In the genomic region with DNA sequence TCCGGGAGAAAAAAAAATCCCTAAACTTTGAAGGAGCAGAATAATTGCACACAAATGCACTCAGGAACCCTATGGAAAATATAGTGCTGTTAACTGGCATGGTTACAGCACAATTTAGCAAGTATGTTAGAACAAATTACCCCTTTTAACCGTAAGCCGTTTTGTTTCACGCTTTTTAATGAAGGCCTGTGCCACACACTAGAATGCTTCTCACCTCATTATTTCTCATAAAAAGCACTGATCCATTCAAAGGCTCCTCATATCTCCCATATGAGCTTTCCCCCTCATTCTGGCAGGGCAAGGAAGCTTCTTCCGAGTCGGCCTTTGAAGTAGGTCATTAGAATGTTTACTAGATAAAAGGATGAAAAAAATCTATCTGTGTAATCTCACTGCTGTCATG, we compare ENCODE assay signal across 28 mouse cellular contexts.
DNase-seq lines count a peak whose midpoint lies in the region; ATAC-seq lines count a peak whose summit lies in the region.
"Had no signal": no experiment of that assay in that cellular context is flagged by ENCODE, and none has a peak within 500 bp of the region (broad histone marks: within the 10 kb centered on the region; RNA-seq: fewer than 3 reads in every experiment).

No protein-coding gene starts in this region.

- no peak overlapping the region for H3K9ac ChIP-seq in forebrain, embryonic 14.5 days (ENCODE audit: low read length)
- no peak overlapping the region for H3K9ac ChIP-seq in forebrain, embryonic 15.5 days (replicated peaks)
- H3K9ac ChIP-seq in lung, embryonic 16.5 days (ENCODE audit: low read length): no peak overlapping the region
- H3K9ac ChIP-seq in limb, embryonic 12.5 days (replicated peaks): no peak overlapping the region
- H3K9ac ChIP-seq: embryonic facial prominence, embryonic 13.5 days; heart, embryonic 13.5 days; hindbrain, embryonic 14.5 days had no signal

- no peak overlapping the region for H3K4me3 ChIP-seq in forebrain, embryonic 14.5 days (ENCODE audit: low read depth, low read length)
- H3K4me3 ChIP-seq in forebrain, embryonic 15.5 days: no peak overlapping the region
- no peak overlapping the region for H3K4me3 ChIP-seq in lung, embryonic 16.5 days (ENCODE audit: low read length)
- H3K4me3 ChIP-seq in limb, embryonic 12.5 days (replicated peaks): no peak overlapping the region
- H3K4me3 ChIP-seq: embryonic facial prominence, embryonic 10.5 days; embryonic facial prominence, embryonic 13.5 days; erythroblast, embryonic 14.5 days; heart, adult 2 months; heart, embryonic 10.5 days; heart, embryonic 13.5 days had no signal

- no peaks in the 10 kb centered on the region for H3K27me3 ChIP-seq in forebrain, embryonic 14.5 days (replicated peaks; ENCODE audit: control insufficient read depth, insufficient read depth, low read length)
- no peaks in the 10 kb centered on the region for H3K27me3 ChIP-seq in forebrain, embryonic 15.5 days
- no peaks in the 10 kb centered on the region for H3K27me3 ChIP-seq in lung, embryonic 16.5 days (ENCODE audit: control insufficient read depth, insufficient read depth, low read depth, low read length)
- H3K27me3 ChIP-seq in limb, embryonic 12.5 days: no peaks in the 10 kb centered on the region
- H3K27me3 ChIP-seq: embryonic facial prominence, embryonic 13.5 days; heart, embryonic 13.5 days had no signal

- DNase-seq in forebrain, embryonic 14.5 days (ENCODE audit: low spot score): peak; percentile 39
- DNase-seq in lung, postnatal 25 days (ENCODE audit: low spot score): no peak
- DNase-seq in retina, postnatal 1 day: peak; percentile 50
- no peak for DNase-seq in thymus, postnatal 4 days
- no peak for DNase-seq in urinary bladder, postnatal 14 days (ENCODE audit: low spot score)
- DNase-seq: adrenal gland, adult 2 months; adrenal gland, postnatal 14 days; cerebellum, adult 11-12 months; cerebellum, adult 8-10 months; cerebellum, postnatal 10 days; cerebellum, postnatal 36 days; embryo, embryonic 11 days; gastrocnemius, postnatal 25 days; heart, adult 2 months; heart, postnatal 14 days; heart, postnatal 4 days had no signal

- H3K4me1 ChIP-seq in forebrain, embryonic 14.5 days (ENCODE audit: control insufficient read depth, insufficient read depth, low read length): no peaks in the 10 kb centered on the region
- H3K4me1 ChIP-seq in forebrain, embryonic 15.5 days: no peaks in the 10 kb centered on the region
- 0 out of 2 replicates have a peak, but pooled peaks cover 2% of the 10 kb centered on the region for H3K4me1 ChIP-seq in lung, embryonic 16.5 days (replicated peaks; ENCODE audit: control insufficient read depth, insufficient read depth, low read length)
- peaks cover 10% of the 10 kb centered on the region; the same call in 1 of the 2 replicates for H3K4me1 ChIP-seq in limb, embryonic 12.5 days (replicated peaks)
- H3K4me1 ChIP-seq: embryonic facial prominence, embryonic 10.5 days; embryonic facial prominence, embryonic 13.5 days; heart, embryonic 10.5 days; heart, embryonic 13.5 days had no signal

- H3K36me3 ChIP-seq in forebrain, embryonic 14.5 days (ENCODE audit: control insufficient read depth, insufficient read depth, low read length): no peaks in the 10 kb centered on the region
- no peaks in the 10 kb centered on the region for H3K36me3 ChIP-seq in forebrain, embryonic 15.5 days
- H3K36me3 ChIP-seq in lung, embryonic 16.5 days (ENCODE audit: control insufficient read depth, insufficient read depth, low read length): no peaks in the 10 kb centered on the region
- no peaks in the 10 kb centered on the region for H3K36me3 ChIP-seq in limb, embryonic 12.5 days
- H3K36me3 ChIP-seq: embryonic facial prominence, embryonic 10.5 days; embryonic facial prominence, embryonic 13.5 days; heart, embryonic 10.5 days; heart, embryonic 13.5 days had no signal

- no peaks in the 10 kb centered on the region for H3K9me3 ChIP-seq in forebrain, embryonic 14.5 days (replicated peaks; ENCODE audit: control insufficient read depth, low read length)
- H3K9me3 ChIP-seq in forebrain, embryonic 15.5 days: no peaks in the 10 kb centered on the region
- H3K9me3 ChIP-seq in lung, embryonic 16.5 days (ENCODE audit: control insufficient read depth, low read length): no peaks in the 10 kb centered on the region
- H3K9me3 ChIP-seq in limb, embryonic 12.5 days: no peaks in the 10 kb centered on the region
- H3K9me3 ChIP-seq: embryonic facial prominence, embryonic 10.5 days; embryonic facial prominence, embryonic 13.5 days; heart, embryonic 10.5 days; heart, embryonic 13.5 days had no signal

- no peak overlapping the region for H3K27ac ChIP-seq in forebrain, embryonic 14.5 days (ENCODE audit: low read depth, low read length)
- H3K27ac ChIP-seq in forebrain, embryonic 15.5 days (replicated peaks): no peak overlapping the region
- peak overlapping the region; percentile 8; the same call in 1 of the 2 replicates for H3K27ac ChIP-seq in lung, embryonic 16.5 days (ENCODE audit: low read length)
- H3K27ac ChIP-seq in limb, embryonic 12.5 days: 0 out of 2 replicates have a peak overlapping the region, but pooled peaks have one; percentile 1
- H3K27ac ChIP-seq: embryonic facial prominence, embryonic 10.5 days; embryonic facial prominence, embryonic 13.5 days; heart, adult 2 months; heart, embryonic 10.5 days; heart, embryonic 13.5 days; hindbrain, embryonic 14.5 days; hindbrain, postnatal 0 days had no signal

- no peak overlapping the region for H3K4me2 ChIP-seq in forebrain, embryonic 14.5 days (ENCODE audit: low read length)
- no peak overlapping the region for H3K4me2 ChIP-seq in forebrain, embryonic 15.5 days (replicated peaks)
- no peak overlapping the region for H3K4me2 ChIP-seq in lung, embryonic 16.5 days (ENCODE audit: low read depth, low read length)
- H3K4me2 ChIP-seq in limb, embryonic 12.5 days: no peak overlapping the region
- H3K4me2 ChIP-seq: embryonic facial prominence, embryonic 13.5 days; heart, embryonic 13.5 days; hindbrain, embryonic 14.5 days had no signal

- WGBS in forebrain, embryonic 14.5 days: 27% methylated on average over 6 of the region's 6 CpGs
- 28% methylated on average over 6 of the region's 6 CpGs for WGBS in forebrain, embryonic 15.5 days
- 38% methylated on average over 6 of the region's 6 CpGs for whole genome bisulfite sequencing in lung, embryonic 16.5 days
- WGBS in limb, embryonic 12.5 days: 13% methylated on average over 6 of the region's 6 CpGs

- ATAC-seq in forebrain, embryonic 14.5 days: no peak
- no peak for ATAC-seq in forebrain, embryonic 15.5 days (replicated peaks)
- no peak for ATAC-seq in lung, embryonic 16.5 days (ENCODE audit: low read depth)
- no peak for ATAC-seq in limb, embryonic 12.5 days (ENCODE audit: insufficient number of reproducible peaks, insufficient read depth, low FRiP score, low TSS enrichment, low read depth)
- ATAC-seq: CD4-positive, CD25-positive, alpha-beta regulatory T cell, adult 4 months; hindbrain, postnatal 0 days; inflammation-experienced regulatory T-cells, adult 6 months had no signal

Comparison
In these comparisons a context has a peak if more than half of its experiments do, and no peak if none do; other contexts are left out.
1. DNase-seq: peak in forebrain, embryonic 14.5 days (single experiment) and retina, postnatal 1 day (single experiment); none in lung, postnatal 25 days (single experiment), thymus, postnatal 4 days (single experiment) and urinary bladder, postnatal 14 days (single experiment).
2. H3K27ac ChIP-seq: peak in lung, embryonic 16.5 days (single experiment) and limb, embryonic 12.5 days (single experiment); none in forebrain, embryonic 14.5 days (single experiment) and forebrain, embryonic 15.5 days (single experiment).